Mouse (Mus musculus): ENCODE results near the gene Cdhr1. TPM values are rescaled to one million over a fixed set of nuclear protein-coding genes. Genes with fewer than 3 reads are reported as not detected.

The Cdhr1 gene
- total and polyA plus RNA-seq, 2 experiments from 2014 or later, result 0.11 TPM; not detected in 1

- no peak overlapping the region for H3K9ac ChIP-seq (replicated peaks; ENCODE audit: low read depth, low read length)
- H3K9me3 ChIP-seq (replicated peaks; ENCODE audit: control insufficient read depth, low read length), result no peaks in the 10 kb centered on the region
- TF ChIP-seq CTCF (IDR thresholded peaks at IDR 0.05; ENCODE audit: low read depth) (peak; percentile 41), EP300 (IDR thresholded peaks at IDR 0.05; ENCODE audit: low read depth) (no peak)
- H3K4me2 ChIP-seq (ENCODE audit: low read depth, low read length), result no peak overlapping the region
- no peaks in the 10 kb centered on the region for H3K4me1 ChIP-seq (ENCODE audit: control insufficient read depth, insufficient read depth)
- DNase-seq (ENCODE audit: low spot score) (no peak), ATAC-seq (ENCODE audit: insufficient read depth, low read depth) (no peak)
- no peak overlapping the region for H3K27ac ChIP-seq (ENCODE audit: low read depth)
- H3K4me3 ChIP-seq (ENCODE audit: low read depth, low read length), result no peak overlapping the region
- H3K27me3 ChIP-seq (ENCODE audit: control insufficient read depth, insufficient read depth, low read length), result no peaks in the 10 kb centered on the region
- 38% methylated on average over 5 of the region's 5 CpGs for WGBS
- H3K36me3 ChIP-seq (replicated peaks; ENCODE audit: control insufficient read depth, insufficient read depth, low read length), result no peaks in the 10 kb centered on the region
These were observed 63.7 kb downstream of the Cdhr1 start for GRCm38 (mm10) chr14:37034432-37034831.

- no peak for ATAC-seq (ENCODE audit: insufficient read depth, low read depth)
- Histone ChIP-seq H3K36me3 (replicated peaks; ENCODE audit: control insufficient read depth, insufficient read depth, low read length) (no peaks in the 10 kb centered on the region), H3K9me3 (replicated peaks; ENCODE audit: control insufficient read depth, low read length) (no peaks in the 10 kb centered on the region), H3K4me1 (ENCODE audit: control insufficient read depth, insufficient read depth) (no peaks in the 10 kb centered on the region), H3K27me3 (ENCODE audit: control insufficient read depth, insufficient read depth, low read length) (no peaks in the 10 kb centered on the region), H3K4me3 (ENCODE audit: low read depth, low read length) (no peak overlapping the region), H3K4me2 (ENCODE audit: low read depth, low read length) (no peak overlapping the region), H3K9ac (replicated peaks; ENCODE audit: low read depth, low read length) (no peak overlapping the region), H3K27ac (ENCODE audit: low read depth) (no peak overlapping the region)
- 14% methylated on average over 7 of the region's 7 CpGs for WGBS
- TF ChIP-seq EP300 (IDR thresholded peaks at IDR 0.05; ENCODE audit: low read depth), result no peak
- peak; percentile 86 for TF ChIP-seq CTCF (IDR thresholded peaks at IDR 0.05; ENCODE audit: low read depth)
- peak; percentile 69 for DNase-seq (ENCODE audit: low spot score)
These were observed 64.9 kb downstream of the Cdhr1 start for GRCm38 (mm10) chr14:37033241-37033640.

GRCm38 (mm10) chr14:37032481-37033104 is 65.6 kb downstream of the Cdhr1 start:
- Histone ChIP-seq H3K9me3 (replicated peaks; ENCODE audit: control insufficient read depth, low read length) (no peaks in the 10 kb centered on the region), H3K9ac (replicated peaks; ENCODE audit: low read depth, low read length) (no peak overlapping the region), H3K4me3 (ENCODE audit: low read depth, low read length) (no peak overlapping the region), H3K27me3 (ENCODE audit: control insufficient read depth, insufficient read depth, low read length) (no peaks in the 10 kb centered on the region), H3K4me1 (ENCODE audit: control insufficient read depth, insufficient read depth) (no peaks in the 10 kb centered on the region), H3K36me3 (replicated peaks; ENCODE audit: control insufficient read depth, insufficient read depth, low read length) (no peaks in the 10 kb centered on the region), H3K27ac (ENCODE audit: low read depth) (no peak overlapping the region), H3K4me2 (ENCODE audit: low read depth, low read length) (no peak overlapping the region)
- TF ChIP-seq CTCF (IDR thresholded peaks at IDR 0.05; ENCODE audit: low read depth), result no peak
- no peak for TF ChIP-seq EP300 (IDR thresholded peaks at IDR 0.05; ENCODE audit: low read depth)
- ATAC-seq (ENCODE audit: insufficient read depth, low read depth) (no peak), DNase-seq (ENCODE audit: low spot score) (peak; percentile 6)
- WGBS, result 54% methylated on average over 11 of the region's 11 CpGs

- TF ChIP-seq CTCF (IDR thresholded peaks at IDR 0.05; ENCODE audit: low read depth) (no peak), EP300 (IDR thresholded peaks at IDR 0.05; ENCODE audit: low read depth) (no peak)
- no peak for ATAC-seq (ENCODE audit: insufficient read depth, low read depth)
- 68% methylated on average over 3 of the region's 3 CpGs for WGBS
These were observed 69.6 kb downstream of the Cdhr1 start for GRCm38 (mm10) chr14:37028555-37028954.

GRCm38 (mm10) chr14:37027951-37028350 is 70.2 kb downstream of the Cdhr1 start:
- no peaks in the 10 kb centered on the region for H3K4me1 ChIP-seq (ENCODE audit: control insufficient read depth, insufficient read depth)
- TF ChIP-seq EP300 (IDR thresholded peaks at IDR 0.05; ENCODE audit: low read depth), result no peak
- 83% methylated on average over 3 of the region's 3 CpGs for WGBS

More at GRCm38 (mm10) chr14:37028555-37028954, 69.6 kb downstream of the Cdhr1 start:
- H3K4me1 ChIP-seq (ENCODE audit: control insufficient read depth, insufficient read depth), result no peaks in the 10 kb centered on the region
- no peak overlapping the region for H3K27ac ChIP-seq (ENCODE audit: low read depth)
- H3K4me3 ChIP-seq (ENCODE audit: low read depth, low read length), result no peak overlapping the region
- H3K4me2 ChIP-seq (ENCODE audit: low read depth, low read length), result no peak overlapping the region
- no peaks in the 10 kb centered on the region for H3K9me3 ChIP-seq (replicated peaks; ENCODE audit: control insufficient read depth, low read length)
- no peaks in the 10 kb centered on the region for H3K36me3 ChIP-seq (replicated peaks; ENCODE audit: control insufficient read depth, insufficient read depth, low read length)
- H3K9ac ChIP-seq (replicated peaks; ENCODE audit: low read depth, low read length), result no peak overlapping the region
- no peak for DNase-seq (ENCODE audit: low spot score)
- no peaks in the 10 kb centered on the region for H3K27me3 ChIP-seq (ENCODE audit: control insufficient read depth, insufficient read depth, low read length)

More at GRCm38 (mm10) chr14:37027951-37028350, 70.2 kb downstream of the Cdhr1 start:
- DNase-seq (ENCODE audit: low spot score), result no peak
- Histone ChIP-seq H3K27ac (ENCODE audit: low read depth) (no peak overlapping the region), H3K9ac (replicated peaks; ENCODE audit: low read depth, low read length) (no peak overlapping the region), H3K27me3 (ENCODE audit: control insufficient read depth, insufficient read depth, low read length) (no peaks in the 10 kb centered on the region), H3K4me2 (ENCODE audit: low read depth, low read length) (no peak overlapping the region), H3K36me3 (replicated peaks; ENCODE audit: control insufficient read depth, insufficient read depth, low read length) (no peaks in the 10 kb centered on the region), H3K9me3 (replicated peaks; ENCODE audit: control insufficient read depth, low read length) (no peaks in the 10 kb centered on the region), H3K4me3 (ENCODE audit: low read depth, low read length) (no peak overlapping the region)
- ATAC-seq (ENCODE audit: insufficient read depth, low read depth), result no peak

Other genes with a start within 250 kb of the Cdhr1 start
- gene Ccser2, start 129.6 kb downstream of the Cdhr1 start, total RNA-seq (2014; rRNA removed; ENCODE audit: low replicate concordance), result 49.8 and 69.6 TPM in 2 replicates
- gene Ccser2, start 129.6 kb downstream of the Cdhr1 start, polyA plus RNA-seq (2015; fragmentation: Nextera tagmentation; extraction: Ambion mirVana), result 74.1 and 75.7 TPM in 2 replicates
- not detected in 2 replicates for gene Rgr, start 49.4 kb downstream of the Cdhr1 start, total RNA-seq (2014; rRNA removed; ENCODE audit: low replicate concordance)
- not detected in 2 replicates for gene Rgr, start 49.4 kb downstream of the Cdhr1 start, polyA plus RNA-seq (2015; fragmentation: Nextera tagmentation; extraction: Ambion mirVana)
- gene Lrit1, start 43.5 kb downstream of the Cdhr1 start, total RNA-seq (2014; rRNA removed; ENCODE audit: low replicate concordance), result not detected in 2 replicates
- gene Lrit1, start 43.5 kb downstream of the Cdhr1 start, polyA plus RNA-seq (2015; fragmentation: Nextera tagmentation; extraction: Ambion mirVana), result not detected in 2 replicates
- not detected in 2 replicates for gene Lrit2, start 30.4 kb downstream of the Cdhr1 start, total RNA-seq (2014; rRNA removed; ENCODE audit: low replicate concordance)
- gene Lrit2, start 30.4 kb downstream of the Cdhr1 start, polyA plus RNA-seq (2015; fragmentation: Nextera tagmentation; extraction: Ambion mirVana), result not detected in 2 replicates
- 3.7 TPM in 1 of 2 replicates, not detected in the other for gene 2610528A11Rik, start 15.7 kb upstream of the Cdhr1 start, total RNA-seq (2014; rRNA removed; ENCODE audit: low replicate concordance)
- 1.2 and 1.3 TPM in 2 replicates for gene 2610528A11Rik, start 15.7 kb upstream of the Cdhr1 start, polyA plus RNA-seq (2015; fragmentation: Nextera tagmentation; extraction: Ambion mirVana)
- gene Ghitm, start 36.9 kb upstream of the Cdhr1 start, total RNA-seq (2014; rRNA removed; ENCODE audit: low replicate concordance), result 257 and 266 TPM in 2 replicates
- 454 and 480 TPM in 2 replicates for gene Ghitm, start 36.9 kb upstream of the Cdhr1 start, polyA plus RNA-seq (2015; fragmentation: Nextera tagmentation; extraction: Ambion mirVana)

All from heart, postnatal 0 days (tissue).